Mouse (Mus musculus) embryo, embryonic 10 days (tissue): Measurements from ENCODE around the gene Tinagl1.
A peak's percentile ranks its signal among the peaks of the same experiment; 100 is the strongest.

Experiments
- DNase-seq: peaks from one replicate; pipeline ENCODE4 v3.0.0-alpha.2; 2015; ENCODE audit warnings: low spot score

The Tinagl1 gene

DNA sequence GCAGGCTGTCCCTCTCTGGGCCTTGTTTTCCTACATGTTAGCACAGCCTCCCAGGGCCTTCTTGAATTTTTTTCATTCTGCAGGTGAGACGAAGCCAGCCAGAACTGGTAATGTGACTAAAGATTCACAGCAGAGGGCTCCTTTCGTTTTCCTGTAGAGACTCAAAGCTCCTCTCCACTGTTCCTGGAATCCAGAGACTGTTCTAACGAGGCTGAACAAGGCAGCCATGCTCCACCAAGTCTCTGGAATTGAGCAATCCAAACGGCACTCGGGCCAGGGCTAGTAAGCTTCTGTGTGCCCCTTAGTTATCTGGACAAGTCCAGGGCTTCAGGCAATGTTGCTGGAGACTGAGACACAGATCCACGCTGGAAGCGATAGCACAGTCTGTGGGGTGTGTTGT lies 2.6 kb upstream of the Tinagl1 start:
- DNase-seq, result no peak

DNA sequence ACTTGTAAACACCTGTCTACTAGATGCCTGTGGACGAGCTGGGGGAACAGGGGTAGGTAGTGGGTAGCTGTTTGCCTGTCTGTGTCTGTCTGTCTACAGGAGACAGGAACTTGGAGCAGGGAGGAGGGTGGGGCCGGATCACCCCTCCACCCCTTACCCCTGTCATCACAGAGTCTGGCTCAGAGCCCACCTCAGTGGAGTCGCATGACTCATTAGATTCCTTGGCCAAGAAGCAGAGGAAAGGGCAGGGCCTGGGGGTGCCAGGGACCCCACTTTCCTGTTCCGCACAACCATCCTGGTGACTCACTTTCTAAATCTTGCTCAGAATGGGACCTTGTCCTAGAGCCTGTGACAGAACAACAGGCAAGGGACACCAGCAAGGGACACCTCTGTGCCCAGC lies 2.2 kb upstream of the Tinagl1 start:
- DNase-seq, result no peak

GRCm38 (mm10) chr4:130176156-130176720 lies 1.3 kb upstream of the Tinagl1 start:
- DNase-seq, result no peak

- DNase-seq, result peak; percentile 73
Measured at GRCm38 (mm10) chr4:130174335-130175031, 439 bp downstream of the Tinagl1 start.

GRCm38 (mm10) chr4:130173911-130174311 lies 1.0 kb downstream of the Tinagl1 start:
- DNase-seq, result peak; percentile 18

DNA sequence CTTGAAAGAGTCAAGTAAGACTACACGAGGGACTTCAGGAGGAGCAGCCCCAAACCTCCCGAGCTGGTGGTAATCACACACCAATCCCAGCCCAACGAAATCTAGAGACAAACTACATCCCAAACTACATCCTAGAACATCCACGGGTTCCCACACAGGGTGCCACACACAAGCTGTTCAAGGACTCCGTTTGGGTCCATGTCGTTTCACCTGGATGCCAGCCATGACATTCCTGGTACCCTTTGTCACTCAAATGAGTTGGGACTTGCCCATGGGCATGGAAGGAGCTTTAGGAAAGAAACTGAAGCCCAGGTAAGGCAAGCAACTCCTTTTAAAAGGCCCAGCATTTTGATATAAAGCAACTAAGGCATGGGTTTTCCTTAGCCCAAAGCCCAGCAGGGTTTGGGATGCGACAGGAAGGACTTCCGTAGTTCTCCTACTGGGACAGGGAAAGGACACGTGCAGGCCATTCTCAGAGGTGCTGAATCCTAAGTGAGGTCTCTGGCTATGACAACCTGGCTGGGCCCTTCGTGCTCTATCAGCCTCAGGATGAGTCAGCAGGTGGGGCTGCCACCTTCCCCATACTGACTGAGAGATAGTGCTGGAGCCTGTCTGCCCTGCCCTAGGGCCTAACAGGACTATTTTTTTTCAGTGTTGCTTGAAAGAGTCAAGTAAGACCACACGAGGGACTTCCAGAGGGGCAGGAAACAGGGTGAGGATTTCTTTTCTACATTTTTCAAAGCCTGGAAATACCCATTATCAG lies 1.7 kb downstream of the Tinagl1 start:
- peak; percentile 20 for DNase-seq

- DNase-seq, result peak; percentile 71
Measured at GRCm38 (mm10) chr4:130171951-130172765, 2.8 kb downstream of the Tinagl1 start.

- no peak for DNase-seq
Measured at GRCm38 (mm10) chr4:130170362-130170761, 4.6 kb downstream of the Tinagl1 start.

GRCm38 (mm10) chr4:130169411-130169971 lies 5.4 kb downstream of the Tinagl1 start:
- DNase-seq, result no peak

DNA sequence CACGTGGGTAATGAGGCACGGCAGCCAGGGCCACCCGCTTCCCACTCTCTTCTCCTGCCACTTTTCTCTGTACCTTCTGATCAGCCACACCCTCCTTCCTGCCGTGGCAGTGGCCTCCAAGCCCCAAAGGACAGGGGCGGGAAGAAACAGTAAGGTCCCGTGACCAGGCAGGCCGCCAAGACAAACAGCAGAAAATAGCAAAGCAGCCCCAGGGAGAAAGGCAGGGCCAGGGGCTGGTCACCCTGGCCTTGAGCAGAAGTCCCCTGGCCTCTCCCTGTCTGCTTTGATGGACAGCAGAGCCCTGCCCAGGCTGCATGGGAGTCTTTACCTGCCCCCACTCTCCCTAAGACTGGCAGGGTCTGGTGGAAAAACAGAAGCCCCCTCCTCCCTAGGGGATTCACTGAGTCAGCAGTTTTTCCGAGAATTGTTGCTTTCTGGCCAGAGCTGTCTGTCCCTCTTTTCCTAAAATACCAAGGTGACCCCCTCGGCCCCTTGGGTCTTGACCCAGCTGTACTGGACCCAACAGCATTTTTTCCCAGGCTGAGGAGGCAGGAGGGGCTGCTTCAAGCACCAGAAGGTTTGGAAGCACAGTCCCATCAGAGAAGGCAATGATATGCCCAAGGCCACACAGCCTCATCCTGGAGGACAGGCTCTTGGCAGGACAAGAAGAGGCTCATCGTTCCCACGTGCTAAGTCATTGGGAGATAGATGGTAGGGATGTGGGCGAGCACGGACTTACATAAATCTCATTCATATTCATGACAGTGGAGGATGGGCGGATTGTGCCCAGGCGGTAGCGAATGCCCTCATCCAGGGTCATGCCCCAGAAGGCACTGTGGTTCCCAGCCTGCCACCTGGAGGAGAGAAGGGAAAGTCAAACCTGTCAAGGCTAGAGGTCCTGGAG lies 6.4 kb downstream of the Tinagl1 start:
- peak; percentile 37 for DNase-seq

- DNase-seq, result no peak
Measured at GRCm38 (mm10) chr4:130167814-130168213, 7.1 kb downstream of the Tinagl1 start.

DNA sequence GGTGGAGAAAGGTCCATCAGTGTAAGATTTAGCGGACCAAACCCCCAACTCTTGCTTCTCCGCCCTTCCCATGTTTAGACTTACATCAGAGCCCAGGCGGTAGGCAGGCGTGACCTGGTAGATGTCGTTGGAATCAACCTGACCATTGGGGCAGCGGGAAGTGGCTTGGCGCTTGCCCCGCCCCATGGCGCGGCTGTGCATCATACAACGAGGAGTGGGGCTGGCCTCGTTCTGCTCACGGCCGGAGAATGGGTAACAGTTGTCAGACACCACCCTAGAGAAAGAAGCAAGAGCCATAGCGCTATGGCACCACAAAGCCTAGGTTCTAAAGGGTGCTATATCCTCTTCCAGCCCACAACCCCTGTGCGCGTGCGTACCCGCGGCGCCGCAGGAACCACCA lies 7.6 kb downstream of the Tinagl1 start:
- no peak for DNase-seq

GRCm38 (mm10) chr4:130166592-130166991 lies 8.3 kb downstream of the Tinagl1 start:
- no peak for DNase-seq

DNA sequence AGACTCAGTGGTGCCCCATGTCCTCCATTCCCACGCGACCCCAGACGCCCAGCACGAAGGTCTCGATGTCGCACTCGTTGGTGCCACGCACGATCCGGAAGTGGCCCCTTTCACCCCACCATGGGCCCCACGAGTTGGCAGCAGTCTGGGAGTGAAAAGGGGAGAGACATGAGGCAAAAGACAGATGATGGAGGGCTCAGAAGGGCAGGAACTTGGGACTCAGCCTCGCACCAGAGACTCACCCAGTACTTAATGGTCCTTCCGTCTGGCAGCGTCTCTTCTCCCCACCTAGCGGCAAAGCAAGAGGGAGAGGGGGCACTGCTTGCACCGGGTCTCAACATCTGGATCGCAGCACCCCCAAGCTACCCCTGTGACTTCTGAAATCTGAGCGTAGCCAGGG lies 8.9 kb downstream of the Tinagl1 start:
- DNase-seq, result no peak

DNA sequence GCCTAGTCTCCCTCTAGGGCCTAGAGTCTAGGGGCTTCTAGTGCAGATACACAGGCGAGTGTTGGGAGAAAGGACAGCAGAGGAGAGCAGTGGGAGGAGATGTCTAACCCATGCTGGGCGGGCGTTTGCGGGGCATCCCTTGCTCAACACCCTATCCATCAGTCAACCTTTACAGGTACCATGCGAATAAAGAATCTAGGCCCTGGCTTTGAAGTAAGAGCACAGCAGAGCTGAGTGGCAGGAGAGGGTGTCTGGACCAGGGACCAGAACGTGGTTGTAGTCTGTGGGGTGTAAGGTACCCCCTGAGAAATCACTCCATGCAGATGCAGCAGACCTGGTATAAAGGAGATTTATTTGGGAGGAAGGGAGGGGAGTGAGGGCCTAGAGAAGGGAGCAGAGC lies 10.8 kb downstream of the Tinagl1 start:
- DNase-seq, result no peak

- peak; percentile 34 for DNase-seq
Measured at GRCm38 (mm10) chr4:130163391-130163861, 11.5 kb downstream of the Tinagl1 start.

DNA sequence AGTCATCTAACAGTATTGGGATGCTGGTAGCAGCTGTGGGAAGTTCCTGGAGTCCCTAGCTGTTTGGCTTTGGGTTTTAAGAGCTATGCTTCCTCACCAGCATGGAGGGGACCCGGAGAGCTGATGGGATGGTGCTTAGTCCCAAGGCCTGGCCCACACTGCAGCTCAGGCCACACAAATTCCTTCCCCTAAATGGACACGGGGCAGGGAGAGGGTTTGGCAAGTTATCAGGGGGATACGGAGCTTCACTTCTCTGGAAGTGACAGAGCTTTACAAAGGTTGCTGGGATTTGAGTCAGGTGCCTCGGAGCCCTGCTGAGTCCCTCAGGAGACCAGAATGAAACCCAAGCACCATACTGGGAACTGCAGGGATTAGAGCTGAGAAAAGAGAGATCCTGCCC lies 13.6 kb downstream of the Tinagl1 start:
- no peak for DNase-seq

GRCm38 (mm10) chr4:130156812-130157371 lies 18.0 kb downstream of the Tinagl1 start:
- DNase-seq, result no peak

- no peak for DNase-seq
Measured at GRCm38 (mm10) chr4:130154250-130154649, 20.7 kb downstream of the Tinagl1 start.

DNA sequence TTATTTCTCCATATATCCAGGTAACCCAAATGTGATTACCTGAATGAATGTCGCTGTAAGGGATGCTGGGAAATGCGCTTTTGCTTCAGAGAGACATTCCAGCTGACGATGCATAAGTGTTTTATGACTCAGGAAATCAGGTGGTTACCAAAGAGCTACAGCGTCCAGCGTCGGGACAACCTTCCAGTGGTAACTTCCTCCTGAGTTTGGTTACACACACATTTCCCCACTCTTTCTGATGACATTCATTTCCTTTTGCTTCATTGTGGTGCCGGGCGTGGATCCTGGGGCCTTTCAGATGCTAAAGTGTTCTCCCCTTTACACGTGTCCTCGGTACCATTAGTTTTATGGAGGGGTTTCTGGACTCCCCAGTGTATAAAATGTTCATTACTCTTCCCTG lies 26.5 kb downstream of the Tinagl1 start:
- no peak for DNase-seq

- no peak for DNase-seq
Measured at GRCm38 (mm10) chr4:130141786-130142185, 33.1 kb downstream of the Tinagl1 start.
